Mouse (Mus musculus): ENCODE results near the gene Amot.

GRCm38 (mm10) chrX:145510675-145511074 is 5.7 kb upstream of the Amot start:
- TF ChIP-seq POLR2A (IDR thresholded peaks at IDR 0.05; ENCODE audit: extremely low read depth, insufficient read depth, low read length), result no peak
- TF ChIP-seq CTCF (IDR thresholded peaks at IDR 0.05; ENCODE audit: extremely low read depth, insufficient read depth, low read length), result no peak

Data from cortical plate, adult 2 months (tissue).